Mouse (Mus musculus): ENCODE results near the gene Tmem119. TPM values are rescaled to one million over a fixed set of nuclear protein-coding genes. Genes with fewer than 3 reads are reported as not detected.
"Not testable (repeated sequence)": the region's sequence is repeated elsewhere in the genome, so short reads cannot be mapped to it uniquely, and the experiment has no call there.

Tmem119 gene
- total RNA-seq, 1 experiment from 2014 or later = 1.1 TPM

GRCm38 (mm10) chr5:113798525-113798924 lies 1.8 kb downstream of the Tmem119 start:
- no peak for ATAC-seq (replicated peaks in 1 of 2; ENCODE audit: insufficient read depth in 1 of 2, low FRiP score in 2 of 2, low TSS enrichment in 1 of 2, low read depth in 1 of 2, poor library complexity in 2 of 2, severe bottlenecking in 2 of 2)

- ATAC-seq (replicated peaks in 1 of 2; ENCODE audit: insufficient read depth in 1 of 2, low FRiP score in 2 of 2, low TSS enrichment in 1 of 2, low read depth in 1 of 2, poor library complexity in 2 of 2, severe bottlenecking in 2 of 2) = peak in 1 of 2 experiments; percentile 34; a peak in 1 of 4 replicates
Measured at GRCm38 (mm10) chr5:113797149-113797882, 3.0 kb downstream of the Tmem119 start.

GRCm38 (mm10) chr5:113796401-113797148 lies 3.7 kb downstream of the Tmem119 start:
- no peak for ATAC-seq (replicated peaks in 1 of 2; ENCODE audit: insufficient read depth in 1 of 2, low FRiP score in 2 of 2, low TSS enrichment in 1 of 2, low read depth in 1 of 2, poor library complexity in 2 of 2, severe bottlenecking in 2 of 2)

GRCm38 (mm10) chr5:113791197-113792095 lies 8.9 kb downstream of the Tmem119 start:
- ATAC-seq (replicated peaks in 1 of 2; ENCODE audit: insufficient read depth in 1 of 2, low FRiP score in 2 of 2, low TSS enrichment in 1 of 2, low read depth in 1 of 2, poor library complexity in 2 of 2, severe bottlenecking in 2 of 2) = no peak

- ATAC-seq (replicated peaks in 1 of 2; ENCODE audit: insufficient read depth in 1 of 2, low FRiP score in 2 of 2, low TSS enrichment in 1 of 2, low read depth in 1 of 2, poor library complexity in 2 of 2, severe bottlenecking in 2 of 2) = peak in 1 of 2 experiments; percentile 24; a peak in 2 of 4 replicates
Measured at GRCm38 (mm10) chr5:113790453-113791196, 9.7 kb downstream of the Tmem119 start.

GRCm38 (mm10) chr5:113789075-113789788 lies 11.1 kb downstream of the Tmem119 start:
- ATAC-seq (replicated peaks in 1 of 2; ENCODE audit: insufficient read depth in 1 of 2, low FRiP score in 2 of 2, low TSS enrichment in 1 of 2, low read depth in 1 of 2, poor library complexity in 2 of 2, severe bottlenecking in 2 of 2) = no peak

- no peak for ATAC-seq (replicated peaks in 1 of 2; ENCODE audit: insufficient read depth in 1 of 2, low FRiP score in 2 of 2, low TSS enrichment in 1 of 2, low read depth in 1 of 2, poor library complexity in 2 of 2, severe bottlenecking in 2 of 2)
Measured at GRCm38 (mm10) chr5:113788645-113789044, 11.7 kb downstream of the Tmem119 start.

- ATAC-seq (replicated peaks in 1 of 2; ENCODE audit: insufficient read depth in 1 of 2, low FRiP score in 2 of 2, low TSS enrichment in 1 of 2, low read depth in 1 of 2, poor library complexity in 2 of 2, severe bottlenecking in 2 of 2) = peak; percentile 77 to 82
Measured at GRCm38 (mm10) chr5:113786985-113787384, 13.3 kb downstream of the Tmem119 start.

GRCm38 (mm10) chr5:113784104-113784503 lies 16.2 kb downstream of the Tmem119 start:
- ATAC-seq (replicated peaks in 1 of 2; ENCODE audit: insufficient read depth in 1 of 2, low FRiP score in 2 of 2, low TSS enrichment in 1 of 2, low read depth in 1 of 2, poor library complexity in 2 of 2, severe bottlenecking in 2 of 2) = not testable (repeated sequence)

GRCm38 (mm10) chr5:113783581-113784001 lies 16.7 kb downstream of the Tmem119 start:
- no peak for ATAC-seq (replicated peaks in 1 of 2; ENCODE audit: insufficient read depth in 1 of 2, low FRiP score in 2 of 2, low TSS enrichment in 1 of 2, low read depth in 1 of 2, poor library complexity in 2 of 2, severe bottlenecking in 2 of 2)

GRCm38 (mm10) chr5:113782624-113783023 lies 17.7 kb downstream of the Tmem119 start:
- ATAC-seq (replicated peaks in 1 of 2; ENCODE audit: insufficient read depth in 1 of 2, low FRiP score in 2 of 2, low TSS enrichment in 1 of 2, low read depth in 1 of 2, poor library complexity in 2 of 2, severe bottlenecking in 2 of 2) = no peak

GRCm38 (mm10) chr5:113781875-113782274 lies 18.4 kb downstream of the Tmem119 start:
- no peak for ATAC-seq (replicated peaks in 1 of 2; ENCODE audit: insufficient read depth in 1 of 2, low FRiP score in 2 of 2, low TSS enrichment in 1 of 2, low read depth in 1 of 2, poor library complexity in 2 of 2, severe bottlenecking in 2 of 2)

GRCm38 (mm10) chr5:113781254-113781653 lies 19.1 kb downstream of the Tmem119 start:
- ATAC-seq (replicated peaks in 1 of 2; ENCODE audit: insufficient read depth in 1 of 2, low FRiP score in 2 of 2, low TSS enrichment in 1 of 2, low read depth in 1 of 2, poor library complexity in 2 of 2, severe bottlenecking in 2 of 2) = no peak

- ATAC-seq (replicated peaks in 1 of 2; ENCODE audit: insufficient read depth in 1 of 2, low FRiP score in 2 of 2, low TSS enrichment in 1 of 2, low read depth in 1 of 2, poor library complexity in 2 of 2, severe bottlenecking in 2 of 2) = no peak
Measured at GRCm38 (mm10) chr5:113780763-113781162, 19.6 kb downstream of the Tmem119 start.

GRCm38 (mm10) chr5:113780082-113780752 lies 20.1 kb downstream of the Tmem119 start:
- no peak for ATAC-seq (replicated peaks in 1 of 2; ENCODE audit: insufficient read depth in 1 of 2, low FRiP score in 2 of 2, low TSS enrichment in 1 of 2, low read depth in 1 of 2, poor library complexity in 2 of 2, severe bottlenecking in 2 of 2)

- no peak for ATAC-seq (replicated peaks in 1 of 2; ENCODE audit: insufficient read depth in 1 of 2, low FRiP score in 2 of 2, low TSS enrichment in 1 of 2, low read depth in 1 of 2, poor library complexity in 2 of 2, severe bottlenecking in 2 of 2)
Measured at GRCm38 (mm10) chr5:113779569-113779968, 20.7 kb downstream of the Tmem119 start.
